Mouse (Mus musculus) limb, embryonic 15.5 days (tissue): Measurements from ENCODE around the gene Slc26a5. TPM values are rescaled to one million over a fixed set of nuclear protein-coding genes. Genes with fewer than 3 reads are reported as not detected.

Experiments
- ATAC-seq: fragments of 200-750 bp; cut with Nextera tagmentation; 2 replicates; pipeline ENCODE4 v1.8.0; 2017; ENCODE audit warnings: low read depth, moderate TSS enrichment; ENCODE audit not compliant: insufficient number of reproducible peaks, low FRiP score, low TSS enrichment
- H3K27ac ChIP-seq: fragments of 300-500 bp; sonication (generic); 2 replicates; pipeline ENCODE4 v1.5.1; 2015; ENCODE audit warnings: moderate library complexity, mild to moderate bottlenecking, inconsistent platforms
- H3K27me3 ChIP-seq: fragments of 300-500 bp; sonication (generic); 2 replicates; pipeline ENCODE4 v1.6.1; 2015; ENCODE audit warnings: inconsistent platforms
- H3K36me3 ChIP-seq: fragments of 300-500 bp; sonication (generic); 2 replicates; pipeline ENCODE4 v1.6.1; 2015; ENCODE audit warnings: inconsistent platforms
- H3K4me1 ChIP-seq: fragments of 300-500 bp; sonication (generic); 2 replicates; pipeline ENCODE4 v1.6.1; 2015; ENCODE audit warnings: inconsistent platforms
- H3K4me2 ChIP-seq: fragments of 300-500 bp; sonication (generic); 2 replicates; pipeline ENCODE4 v1.6.1; 2015; ENCODE audit warnings: mild to moderate bottlenecking, inconsistent platforms
- H3K4me3 ChIP-seq: fragments of 300-500 bp; sonication (generic); 2 replicates; pipeline ENCODE4 v1.5.1; 2015; ENCODE audit warnings: mild to moderate bottlenecking, inconsistent platforms
- H3K9ac ChIP-seq: fragments of 300-500 bp; sonication (generic); 2 replicates; pipeline ENCODE4 v1.6.1; 2015; ENCODE audit warnings: inconsistent platforms
- H3K9me3 ChIP-seq: fragments of 300-500 bp; sonication (generic); 2 replicates; pipeline ENCODE4 v1.6.1; 2016; ENCODE audit warnings: inconsistent platforms
- WGBS: fragments of 180-500 bp; shearing (Covaris S2); methylation state at CpG from one replicate; pipeline ENCODE4 v1.1.7; 2015; 5-methylcytosine and 5-hydroxymethylcytosine counted together
- polyA plus RNA-seq: library from polyadenylated mRNA; unstranded; fragments of >200 nt; fragmentation: Nextera tagmentation; extraction: Ambion mirVana; gene quantifications from 2 replicates; pipeline ENCODE4 v1.2.1, GENCODE M21; 2015

The Slc26a5 gene
- polyA plus RNA-seq, 1 experiment from 2014 or later = not detected

- Histone ChIP-seq H3K27ac (no peak overlapping the region), H3K4me2 (no peak overlapping the region), H3K27me3 (no peaks in the 10 kb centered on the region), H3K4me1 (no peaks in the 10 kb centered on the region), H3K36me3 (peaks cover 51% of the 10 kb centered on the region), H3K9ac (no peak overlapping the region), H3K4me3 (no peak overlapping the region), H3K9me3 (no peaks in the 10 kb centered on the region)
- 95% methylated on average over 12 of the region's 12 CpGs for WGBS
- no peak for ATAC-seq
These were observed 61.7 kb downstream of the Slc26a5 start for GRCm38 (mm10) chr5:21803691-21804188.

- no peak overlapping the region for H3K9ac ChIP-seq
- no peak overlapping the region for H3K27ac ChIP-seq
- H3K27me3 ChIP-seq = no peaks in the 10 kb centered on the region
- peaks cover 51% of the 10 kb centered on the region for H3K36me3 ChIP-seq
- no peak overlapping the region for H3K4me2 ChIP-seq
- H3K4me3 ChIP-seq = no peak overlapping the region
- H3K9me3 ChIP-seq = no peaks in the 10 kb centered on the region
- ATAC-seq = no peak
- WGBS = 91% methylated on average over 9 of the region's 9 CpGs
- no peaks in the 10 kb centered on the region for H3K4me1 ChIP-seq
These were observed 62.5 kb downstream of the Slc26a5 start for GRCm38 (mm10) chr5:21802907-21803306.

GRCm38 (mm10) chr5:21792166-21792565 lies 73.2 kb downstream of the Slc26a5 start:
- Histone ChIP-seq H3K9ac (no peak overlapping the region), H3K36me3 (peaks cover 28% of the 10 kb centered on the region), H3K9me3 (no peaks in the 10 kb centered on the region), H3K4me3 (no peak overlapping the region), H3K4me1 (peaks cover 13% of the 10 kb centered on the region), H3K27ac (no peak overlapping the region), H3K27me3 (no peaks in the 10 kb centered on the region), H3K4me2 (no peak overlapping the region)
- no peak for ATAC-seq

GRCm38 (mm10) chr5:21789061-21789460 lies 76.3 kb downstream of the Slc26a5 start:
- Histone ChIP-seq H3K36me3 (peaks cover 11% of the 10 kb centered on the region), H3K27ac (no peak overlapping the region), H3K9me3 (no peaks in the 10 kb centered on the region), H3K9ac (no peak overlapping the region), H3K4me3 (no peak overlapping the region), H3K4me1 (peaks cover 13% of the 10 kb centered on the region), H3K4me2 (no peak overlapping the region), H3K27me3 (no peaks in the 10 kb centered on the region)
- WGBS = 63% methylated on average over 5 of the region's 5 CpGs
- no peak for ATAC-seq

- peak overlapping the region; percentile 54 for H3K4me2 ChIP-seq
- H3K4me1 ChIP-seq = peaks cover 13% of the 10 kb centered on the region
- no peaks in the 10 kb centered on the region for H3K9me3 ChIP-seq
- H3K9ac ChIP-seq = peak overlapping the region; percentile 81
- 35% methylated on average over 11 of the region's 11 CpGs for WGBS
- ATAC-seq = no peak
- H3K27me3 ChIP-seq = no peaks in the 10 kb centered on the region
- H3K27ac ChIP-seq = peak overlapping the region; percentile 79; the same call in 1 of the 2 replicates
- peak overlapping the region; percentile 95 for H3K4me3 ChIP-seq
- peaks cover 14% of the 10 kb centered on the region for H3K36me3 ChIP-seq
These were observed 78.0 kb downstream of the Slc26a5 start for GRCm38 (mm10) chr5:21787186-21788105.

GRCm38 (mm10) chr5:21786258-21787185 lies 78.9 kb downstream of the Slc26a5 start:
- peaks cover 13% of the 10 kb centered on the region for H3K4me1 ChIP-seq
- peak overlapping the region; percentile 54 for H3K4me2 ChIP-seq
- H3K9me3 ChIP-seq = no peaks in the 10 kb centered on the region
- peak; percentile 80; the same call in 1 of the 2 replicates for ATAC-seq
- peaks cover 18% of the 10 kb centered on the region for H3K36me3 ChIP-seq
- H3K9ac ChIP-seq = peak overlapping the region; percentile 81
- H3K27ac ChIP-seq = peak overlapping the region; percentile 79
- WGBS = 2% methylated on average over 49 of the region's 51 CpGs
- no peaks in the 10 kb centered on the region for H3K27me3 ChIP-seq
- H3K4me3 ChIP-seq = peak overlapping the region; percentile 95

GRCm38 (mm10) chr5:21785776-21786175 lies 79.6 kb downstream of the Slc26a5 start:
- peaks cover 25% of the 10 kb centered on the region for H3K36me3 ChIP-seq
- no peaks in the 10 kb centered on the region for H3K9me3 ChIP-seq
- no peak overlapping the region for H3K27ac ChIP-seq
- no peak for ATAC-seq
- no peak overlapping the region for H3K4me3 ChIP-seq
- 80% methylated on average over 7 of the region's 7 CpGs for WGBS
- H3K27me3 ChIP-seq = no peaks in the 10 kb centered on the region
- no peak overlapping the region for H3K4me2 ChIP-seq
- peaks cover 13% of the 10 kb centered on the region for H3K4me1 ChIP-seq
- no peak overlapping the region for H3K9ac ChIP-seq

- H3K9ac ChIP-seq = peak within 1 kb of the TSS; percentile 71
- H3K4me1 ChIP-seq = peaks cover 13% of the 10 kb centered on the region
- ATAC-seq = peak; percentile 87
- H3K9me3 ChIP-seq = no peaks in the 10 kb centered on the region
- peaks cover 32% of the 10 kb centered on the region for H3K36me3 ChIP-seq
- no peaks in the 10 kb centered on the region for H3K27me3 ChIP-seq
- peak within 1 kb of the TSS; percentile 96 for H3K4me2 ChIP-seq
- WGBS = under 1% methylated on average over 37 of the region's 37 CpGs
- peak within 1 kb of the TSS; percentile 96 for H3K4me3 ChIP-seq
- peak within 1 kb of the TSS; percentile 79 for H3K27ac ChIP-seq
These were observed 80.4 kb downstream of the Slc26a5 start, which contains the start of the genes Dnajc2 and Psmc2 for GRCm38 (mm10) chr5:21785053-21785452. TSS of gene Dnajc2 (minus strand) at chr5:21785251. TSS of gene Psmc2 (plus strand) at chr5:21785283.

GRCm38 (mm10) chr5:21784161-21785052 lies 81.0 kb downstream of the Slc26a5 start:
- peak; percentile 62 for ATAC-seq
- Histone ChIP-seq H3K27me3 (no peaks in the 10 kb centered on the region), H3K4me3 (peak overlapping the region; percentile 96), H3K27ac (peak overlapping the region; percentile 62), H3K4me2 (peak overlapping the region; percentile 96), H3K4me1 (peaks cover 11% of the 10 kb centered on the region), H3K9me3 (no peaks in the 10 kb centered on the region), H3K9ac (peak overlapping the region; percentile 71), H3K36me3 (peaks cover 37% of the 10 kb centered on the region)
- under 1% methylated on average over 51 of the region's 51 CpGs for WGBS

- 89% methylated on average over 6 of the region's 6 CpGs for WGBS
- ATAC-seq = no peak
- no peak overlapping the region for H3K4me3 ChIP-seq
- no peak overlapping the region for H3K9ac ChIP-seq
- no peaks in the 10 kb centered on the region for H3K4me1 ChIP-seq
- no peak overlapping the region for H3K4me2 ChIP-seq
- H3K36me3 ChIP-seq = peaks cover 57% of the 10 kb centered on the region
- no peak overlapping the region for H3K27ac ChIP-seq
- no peaks in the 10 kb centered on the region for H3K9me3 ChIP-seq
- no peaks in the 10 kb centered on the region for H3K27me3 ChIP-seq
These were observed 88.9 kb downstream of the Slc26a5 start for GRCm38 (mm10) chr5:21776491-21776890.

- WGBS = 91% methylated on average over 6 of the region's 6 CpGs
These were observed 95.6 kb downstream of the Slc26a5 start for GRCm38 (mm10) chr5:21769841-21770240.

More at GRCm38 (mm10) chr5:21769841-21770240, 95.6 kb downstream of the Slc26a5 start:
- no peak overlapping the region for H3K4me2 ChIP-seq
- no peak overlapping the region for H3K9ac ChIP-seq
- H3K9me3 ChIP-seq = no peaks in the 10 kb centered on the region
- ATAC-seq = no peak
- H3K36me3 ChIP-seq = peaks cover 60% of the 10 kb centered on the region
- no peaks in the 10 kb centered on the region for H3K27me3 ChIP-seq
- H3K4me1 ChIP-seq = no peaks in the 10 kb centered on the region
- no peak overlapping the region for H3K4me3 ChIP-seq
- H3K27ac ChIP-seq = no peak overlapping the region
